Mouse (Mus musculus) mouse embryonic stem cell (cell line): ENCODE data around the gene Sapcd1.

Experiments used
- in situ Hi-C, 2 experiments: fragments of 300-500 bp; cut with MboI; formaldehyde crosslinking; loops; 1 replicate in 1 of 2; 3 replicates in 1 of 2; pipeline ENCODE4 v1.14.3; 2019 to 2020; ENCODE audit warnings: low sequenced_read_pairs in 2 of 2, low pct_unique_long_range_greater_than_20kb in 1 of 2, mixed read lengths in 1 of 2; ENCODE audit not compliant: unreplicated experiment in 1 of 2

Gene Sapcd1

GRCm38 (mm10) chr17:35017706-35018030 lies 10.1 kb downstream of the Sapcd1 start:
- in situ Hi-C loops: loop anchor here in 1 of 2 experiments (10.0 kb wide), 1 partner anchor 127 kb away; no protein-coding TSS in a partner anchor

GRCm38 (mm10) chr17:35016791-35017705 lies 10.8 kb downstream of the Sapcd1 start:
- in situ Hi-C loops: loop anchor here in 1 of 2 experiments (10.0 kb wide), 1 partner anchor 128 kb away; no protein-coding TSS in a partner anchor

GRCm38 (mm10) chr17:35016376-35016775 lies 11.4 kb downstream of the Sapcd1 start, which contains the start of gene Vwa7:
Gene Vwa7 (plus strand): TSS chr17:35016579.
- in situ Hi-C loops: loop anchor here in 1 of 2 experiments (10.0 kb wide), 1 partner anchor 128 kb away; no protein-coding TSS in a partner anchor

- in situ Hi-C loops: loop anchor here in 1 of 2 experiments (10.0 kb wide), 1 partner anchor 130 kb away; no protein-coding TSS in a partner anchor
Observed at GRCm38 (mm10) chr17:35015296-35015695, 12.5 kb downstream of the Sapcd1 start.

GRCm38 (mm10) chr17:35013221-35013620 lies 14.6 kb downstream of the Sapcd1 start:
- in situ Hi-C loops: loop anchor here in 1 of 2 experiments (10.0 kb wide), 1 partner anchor 132 kb away; no protein-coding TSS in a partner anchor

- in situ Hi-C loops: loop anchor here in 1 of 2 experiments (10.0 kb wide), 1 partner anchor 132 kb away; no protein-coding TSS in a partner anchor
Observed at GRCm38 (mm10) chr17:35012430-35012829, 15.4 kb downstream of the Sapcd1 start.

GRCm38 (mm10) chr17:35011440-35011839 lies 16.4 kb downstream of the Sapcd1 start:
- in situ Hi-C loops: loop anchor here in 1 of 2 experiments (10.0 kb wide), 1 partner anchor 133 kb away; no protein-coding TSS in a partner anchor

- in situ Hi-C loops: loop anchor here in 1 of 2 experiments (10.0 kb wide), 1 partner anchor 105 kb away; the partner anchor contains the start of gene Ly6g5b
Observed at GRCm38 (mm10) chr17:35009586-35009985, 18.2 kb downstream of the Sapcd1 start.

- in situ Hi-C loops: loop anchor here in 1 of 2 experiments (10.0 kb wide), 1 partner anchor 107 kb away; the partner anchor contains the start of gene Ly6g5b
Observed at GRCm38 (mm10) chr17:35007387-35007991, 20.3 kb downstream of the Sapcd1 start.

- in situ Hi-C loops: loop anchor here in 1 of 2 experiments (10.0 kb wide), 1 partner anchor 109 kb away; the partner anchor contains the start of gene Ly6g5b
Observed at GRCm38 (mm10) chr17:35005902-35006301, 21.9 kb downstream of the Sapcd1 start.

GRCm38 (mm10) chr17:35005158-35005557 lies 22.7 kb downstream of the Sapcd1 start:
- in situ Hi-C loops: loop anchor here in 1 of 2 experiments (10.0 kb wide), 1 partner anchor 110 kb away; the partner anchor contains the start of gene Ly6g5b

- in situ Hi-C loops: loop anchor here in 1 of 2 experiments (10.0 kb wide), 1 partner anchor 111 kb away; the partner anchor contains the start of gene Ly6g5b
Observed at GRCm38 (mm10) chr17:35004075-35004717, 23.6 kb downstream of the Sapcd1 start.

- in situ Hi-C loops: loop anchor here in 1 of 2 experiments (10.0 kb wide), 1 partner anchor 112 kb away; the partner anchor contains the start of gene Ly6g5b
Observed at GRCm38 (mm10) chr17:35003022-35003838, 24.6 kb downstream of the Sapcd1 start.

- in situ Hi-C loops: loop anchor here in 1 of 2 experiments (10.0 kb wide), 1 partner anchor 112 kb away; the partner anchor contains the start of gene Ly6g5b
Observed at GRCm38 (mm10) chr17:35002153-35002865, 25.5 kb downstream of the Sapcd1 start.

GRCm38 (mm10) chr17:35001452-35002152 lies 26.2 kb downstream of the Sapcd1 start:
- in situ Hi-C loops: loop anchor here in 1 of 2 experiments (10.0 kb wide), 1 partner anchor 113 kb away; the partner anchor contains the start of gene Ly6g5b
